Mouse (Mus musculus) liver, embryonic 14.5 days (tissue): ENCODE measurements around the gene Nceh1.

Source experiments
- CTCF ChIP-seq: IDR thresholded peaks from 2 replicates; pipeline ENCODE4 v1.5.1; 2016; ENCODE audit warnings: antibody characterized with exemption, low read depth, control low read depth
- EP300 ChIP-seq: IDR thresholded peaks from 2 replicates; pipeline ENCODE4 v1.6.1; 2016; ENCODE audit warnings: antibody characterized with exemption, low read depth

GRCm38 (mm10) chr3:27188386-27188785 is 5.6 kb downstream of the Nceh1 start:
- TF ChIP-seq CTCF (no peak), EP300 (no peak)
